Mouse (Mus musculus) naive thymus-derived CD4-positive, alpha-beta T cell, adult 2 months (primary cell): ENCODE results near the gene Lcp1.

Experiments
- DNase-seq: peaks from one replicate; pipeline ENCODE4 v3.0.0-alpha.2; 2011; ENCODE audit warnings: low read depth

Gene Lcp1

DNA sequence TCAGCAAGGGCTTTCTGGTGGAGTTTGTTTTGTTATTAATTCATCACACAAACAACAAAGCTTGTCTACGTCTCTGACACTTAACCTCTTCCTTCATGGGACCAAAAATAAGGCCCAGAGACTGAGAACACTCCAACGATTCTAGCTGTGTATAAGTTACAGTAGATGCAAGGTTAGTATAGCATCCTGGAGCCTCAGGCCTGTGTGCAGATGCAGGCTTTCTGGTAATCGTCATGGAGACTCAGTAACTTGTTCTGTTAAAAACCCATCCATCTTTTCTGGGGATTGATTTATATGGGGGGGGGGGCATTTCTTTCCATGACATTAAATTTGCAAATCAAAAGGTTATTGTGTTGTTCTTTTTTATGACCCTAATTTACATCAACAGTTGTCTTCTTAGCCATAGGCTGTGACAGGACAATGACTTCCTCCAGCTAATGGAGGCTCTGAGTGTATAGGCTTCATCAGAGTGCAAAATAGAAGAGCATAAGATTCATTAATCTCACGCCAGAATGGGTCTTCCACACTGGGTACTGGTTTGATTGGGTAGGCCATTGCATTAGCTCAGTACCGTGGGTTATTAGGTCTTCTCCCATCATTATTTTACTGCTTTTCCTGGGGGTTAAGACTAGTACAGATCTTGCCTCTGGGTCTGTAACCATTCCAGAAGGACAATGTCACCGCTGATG lies 74.6 kb downstream of the Lcp1 start:
- DNase-seq: no peak

DNA sequence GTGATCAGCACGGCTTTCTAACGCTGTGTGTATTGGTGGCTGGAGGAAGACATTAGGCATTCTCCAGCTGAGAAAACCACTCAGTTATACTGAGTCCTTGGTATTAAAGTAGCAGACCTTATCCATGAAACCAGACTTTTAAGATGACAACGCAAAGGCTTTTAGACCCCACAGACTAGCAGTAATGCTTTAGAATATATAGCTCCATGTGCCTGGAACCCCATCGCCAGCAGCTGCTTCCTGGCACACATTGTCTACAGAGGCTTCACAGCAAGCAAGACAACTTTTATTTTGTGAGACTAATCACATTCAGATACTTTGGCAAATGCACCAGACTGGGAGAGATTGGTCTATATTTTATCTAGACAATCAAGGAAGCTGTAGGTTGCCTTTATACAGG lies 75.4 kb downstream of the Lcp1 start:
- no peak for DNase-seq

DNA sequence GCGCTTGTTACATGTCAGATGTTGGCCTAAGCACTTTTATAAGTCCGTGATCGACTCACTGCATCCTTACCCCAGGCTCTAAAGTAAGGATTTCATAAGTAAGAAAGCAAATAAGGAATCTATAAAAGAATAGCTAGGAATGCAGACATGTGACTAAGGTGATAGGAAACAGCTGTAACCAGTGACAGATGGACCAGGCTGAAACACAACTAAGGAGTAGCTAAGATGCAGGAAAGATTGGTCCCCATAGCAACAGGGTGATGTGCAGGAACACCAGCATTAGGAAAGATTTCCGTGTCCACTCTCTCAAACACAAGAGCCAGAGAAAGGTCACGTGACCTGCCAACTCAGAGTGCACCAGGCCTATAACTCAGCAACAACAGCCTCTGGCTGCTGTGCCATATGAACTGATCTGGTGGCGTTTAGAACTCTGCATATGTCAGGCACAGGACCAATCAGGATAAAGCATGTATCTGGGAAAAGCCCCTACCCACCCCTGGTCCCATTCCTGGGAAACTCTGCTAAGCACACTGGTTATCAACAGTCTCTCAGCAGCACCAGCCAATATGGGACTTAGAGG lies 77.8 kb downstream of the Lcp1 start:
- DNase-seq: no peak

DNA sequence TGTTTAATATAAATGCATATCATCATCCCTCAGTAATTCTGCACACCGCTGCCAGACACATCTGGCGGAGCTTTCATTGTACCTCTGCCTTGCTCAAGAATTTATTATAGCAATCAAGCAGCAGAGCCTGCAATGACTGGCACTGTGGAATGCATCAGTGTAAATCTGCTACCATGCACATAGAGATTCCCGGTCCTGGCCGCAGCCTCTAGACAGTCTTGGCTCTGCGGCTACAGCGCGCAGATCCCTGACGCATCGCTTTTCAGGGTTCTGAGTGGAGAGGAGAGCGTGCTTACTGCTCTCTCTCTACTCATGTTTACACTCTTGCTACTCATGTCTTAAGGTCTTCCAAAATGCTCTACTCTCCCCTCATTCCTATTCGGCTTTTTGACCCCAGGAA lies 82.9 kb downstream of the Lcp1 start:
- DNase-seq: no peak

DNA sequence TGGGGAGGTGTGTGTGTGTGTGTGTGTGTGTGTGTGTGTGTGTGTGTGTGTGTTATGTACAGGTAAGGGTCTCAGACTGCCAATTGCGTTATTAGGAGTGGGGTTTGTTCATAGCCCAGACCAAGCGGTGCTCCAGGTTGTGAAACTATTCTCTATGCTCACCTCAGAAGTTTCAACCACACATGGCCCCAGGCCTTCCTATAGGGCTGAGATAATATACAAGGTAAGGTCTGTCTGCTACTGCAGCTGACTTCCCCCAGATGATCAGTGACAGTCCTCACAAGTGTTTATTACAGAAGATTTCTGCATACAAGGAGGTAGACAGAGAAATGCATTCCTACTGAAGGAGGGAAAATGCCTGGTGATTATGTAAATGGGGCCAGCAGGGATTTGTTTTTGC lies 87.9 kb downstream of the Lcp1 start:
- no peak for DNase-seq

DNA sequence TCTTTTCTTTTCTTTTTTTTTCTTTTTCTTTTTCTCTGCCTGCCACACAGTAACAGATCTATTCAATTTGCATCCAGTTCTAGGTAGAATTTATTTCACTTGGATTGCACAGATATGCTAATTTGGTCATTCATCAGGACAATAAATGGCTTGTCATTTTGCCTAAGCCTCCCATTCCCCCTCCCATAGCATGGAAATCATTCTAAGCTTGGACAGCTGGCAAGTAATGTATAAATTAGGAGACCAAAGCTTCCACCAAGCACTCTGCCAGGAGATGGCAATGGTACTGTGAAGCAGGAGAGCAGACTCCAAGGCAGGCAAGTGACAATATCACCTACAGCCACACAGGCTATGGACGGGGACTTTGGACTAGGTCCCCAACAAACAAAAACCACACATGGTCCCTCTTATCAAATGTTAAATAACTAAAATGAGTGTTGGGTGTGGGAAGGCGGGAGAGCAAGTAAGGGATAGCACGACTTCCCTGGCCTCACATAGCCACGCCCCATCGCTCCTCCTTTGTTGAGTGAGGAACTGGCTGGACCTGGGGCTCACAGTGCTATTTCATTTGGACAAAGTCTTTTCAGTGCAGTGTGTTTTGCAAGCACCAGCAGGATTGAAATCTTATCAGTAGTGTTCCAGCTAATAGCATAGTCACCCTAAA lies 88.5 kb downstream of the Lcp1 start:
- no peak for DNase-seq

DNA sequence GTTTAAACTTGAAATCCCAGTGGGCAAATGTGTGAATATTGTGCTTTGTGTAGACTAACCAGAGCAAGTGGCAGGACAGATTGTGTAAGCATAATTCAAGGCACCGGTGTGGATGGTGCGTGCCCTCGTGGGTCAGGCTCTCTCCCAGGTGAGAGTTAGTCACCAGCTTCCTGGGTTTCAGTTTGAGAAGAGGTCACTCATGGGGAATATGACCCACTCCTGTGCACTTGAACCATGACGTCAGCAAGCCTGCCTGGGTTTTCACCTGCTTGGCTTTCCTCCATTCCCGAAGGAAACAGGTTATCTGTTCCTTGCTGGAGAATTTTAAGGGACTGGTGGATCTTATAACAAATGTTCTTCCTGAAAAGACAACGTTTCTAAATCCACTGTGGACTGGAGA lies 91.5 kb downstream of the Lcp1 start:
- no peak for DNase-seq

DNA sequence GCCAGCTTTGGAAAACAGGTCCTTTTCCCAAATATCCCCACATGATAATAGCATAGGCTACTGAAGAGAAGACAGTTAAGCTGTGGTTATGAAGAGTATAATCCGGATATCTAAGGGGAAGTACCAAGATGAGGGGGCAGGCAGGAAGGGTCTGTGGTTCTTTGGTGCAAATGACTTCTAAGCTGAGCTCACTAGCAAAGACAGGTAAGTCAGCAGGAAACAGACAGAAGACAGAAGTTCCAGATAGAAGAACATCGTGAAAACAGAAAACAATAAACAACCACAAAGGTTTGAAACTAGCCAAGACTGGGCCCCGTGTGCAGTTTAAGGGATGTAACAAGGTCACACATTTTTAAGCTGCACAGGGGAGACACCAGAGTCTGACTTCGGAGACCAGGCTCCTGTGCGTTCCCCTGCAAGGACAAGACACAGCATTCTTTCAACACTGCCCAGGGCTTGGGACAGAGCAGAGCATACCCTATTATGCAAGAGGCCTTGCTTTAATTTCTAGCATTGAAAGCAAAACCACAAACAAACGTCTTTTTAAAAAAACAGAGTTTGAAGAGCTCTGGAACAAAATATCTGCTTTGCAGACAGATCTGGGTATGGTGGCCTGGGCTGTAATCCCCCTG lies 96.7 kb downstream of the Lcp1 start:
- peak; percentile 39 for DNase-seq

DNA sequence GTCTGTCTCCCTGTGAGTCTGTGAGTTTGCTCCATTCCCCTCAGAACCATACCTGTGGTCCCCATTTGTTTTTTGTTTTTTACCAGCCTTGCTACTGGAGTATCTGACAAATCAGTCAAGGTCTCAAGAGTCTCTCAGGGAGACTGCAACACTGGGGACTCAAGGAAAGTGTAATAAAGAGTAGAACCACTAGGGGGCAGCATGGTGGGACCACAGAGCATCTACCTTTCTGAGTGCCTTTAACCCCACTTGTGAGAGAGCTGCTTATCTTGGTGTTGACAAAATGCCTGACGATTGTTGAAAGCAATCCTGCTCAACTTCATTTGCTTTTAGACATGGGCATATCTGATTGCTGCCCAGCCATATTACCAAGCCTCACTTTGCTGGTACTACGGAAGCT lies 98.9 kb downstream of the Lcp1 start:
- peak; percentile 83 for DNase-seq

DNA sequence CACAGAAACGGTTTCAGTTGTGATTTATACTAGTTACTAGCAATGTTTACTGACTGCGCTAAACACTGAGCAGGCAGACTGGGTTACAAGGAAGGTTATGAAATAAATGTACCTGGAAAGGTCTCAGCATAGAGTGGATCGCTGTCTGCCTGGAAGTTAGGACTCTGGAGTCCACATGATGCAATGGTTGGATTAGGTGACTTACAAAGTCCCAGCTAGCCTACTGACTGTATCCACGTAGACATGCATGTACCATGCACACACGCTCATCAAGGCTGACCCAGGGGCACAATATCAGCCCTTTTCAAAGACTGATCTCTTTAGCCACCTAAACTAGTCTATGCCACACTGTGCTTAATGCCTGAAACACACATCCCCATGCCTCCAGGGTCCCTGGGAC lies 102.2 kb downstream of the Lcp1 start:
- no peak for DNase-seq

DNA sequence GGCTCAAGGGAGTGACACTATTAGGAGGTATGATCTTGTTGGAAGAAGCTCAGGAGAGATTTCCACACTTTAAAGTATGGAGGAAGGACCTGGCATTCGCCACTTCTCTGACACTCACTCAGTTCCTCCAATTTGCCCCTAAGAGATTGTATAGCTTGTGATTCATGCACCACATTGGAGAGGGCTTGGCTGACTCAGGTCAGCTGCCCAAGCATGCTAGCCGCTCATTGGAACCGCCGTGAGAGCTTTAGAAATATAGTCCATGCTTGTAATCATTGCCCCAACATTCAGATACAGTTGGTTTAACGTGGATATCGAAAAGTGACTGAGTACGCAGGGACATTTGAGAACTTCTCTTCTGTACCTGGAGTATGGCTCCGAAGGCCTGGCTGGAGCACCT lies 104.7 kb downstream of the Lcp1 start:
- no peak for DNase-seq

DNA sequence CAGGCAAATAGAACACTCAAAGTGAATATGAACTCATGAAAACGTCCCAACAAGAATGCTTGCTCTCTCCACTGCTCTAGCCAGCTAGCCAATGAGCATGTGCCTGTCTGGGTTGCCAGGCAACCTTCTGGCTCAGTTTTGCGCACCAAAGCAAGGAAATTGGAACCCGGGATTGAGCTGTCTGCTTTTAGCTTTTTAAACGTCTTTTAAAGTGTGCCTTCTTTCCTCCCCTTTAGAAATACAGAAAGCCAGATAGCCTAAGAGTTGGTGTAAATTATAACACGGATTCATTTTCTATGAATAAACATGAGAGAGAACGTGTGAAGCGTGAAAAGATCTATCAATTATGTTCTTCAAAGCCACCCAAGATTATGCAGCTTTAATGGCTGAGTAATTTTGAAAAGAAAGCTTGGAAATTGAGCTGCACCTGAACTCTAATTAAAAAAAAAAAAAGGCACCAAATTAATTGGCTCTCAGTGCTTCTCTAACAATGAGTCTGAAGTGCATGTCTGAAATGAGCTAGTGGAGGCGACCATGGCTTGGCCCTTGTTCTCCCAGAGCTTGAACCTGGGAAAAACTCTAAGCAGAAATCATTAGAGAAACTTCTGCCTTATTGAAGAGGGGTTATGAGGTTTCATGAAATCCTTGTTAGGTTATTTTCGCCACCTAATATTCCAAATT lies 105.2 kb downstream of the Lcp1 start:
- no peak for DNase-seq

DNA sequence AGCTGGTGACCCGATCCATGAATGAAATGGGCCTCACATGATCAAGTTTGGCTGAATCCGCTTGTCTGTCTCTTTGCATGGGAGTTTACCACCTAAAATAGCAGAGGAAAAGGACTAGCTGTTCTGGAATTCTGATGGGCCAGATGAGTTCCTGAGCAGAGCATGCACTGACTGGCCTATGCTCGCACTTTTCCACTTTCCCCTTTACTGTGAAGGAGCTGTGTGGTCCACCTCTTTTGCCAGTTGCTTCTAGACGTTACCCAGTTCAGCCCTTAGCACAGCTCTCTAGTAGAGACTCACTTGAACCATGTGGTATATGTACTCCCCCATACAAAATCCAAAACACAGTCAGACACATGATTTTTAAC lies 105.7 kb downstream of the Lcp1 start:
- DNase-seq: no peak

DNA sequence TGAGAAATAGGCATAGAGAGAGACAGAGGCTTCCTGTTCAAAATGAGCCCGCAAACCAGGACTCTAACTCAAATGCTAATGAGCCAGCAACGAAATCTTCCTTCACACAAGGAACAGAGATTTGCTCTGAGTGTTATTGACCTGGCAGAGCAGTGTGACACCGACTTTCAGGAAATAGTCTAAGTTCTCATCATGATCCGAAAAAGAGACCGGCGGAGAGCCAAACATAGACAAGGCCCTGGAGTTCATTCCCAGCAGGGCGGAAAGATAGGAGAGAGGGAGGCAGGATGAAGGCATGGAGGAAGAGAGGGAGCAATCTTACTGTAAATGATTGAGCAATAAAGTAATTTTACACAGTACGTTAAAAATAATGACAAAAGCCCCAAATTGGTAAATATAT lies 106.2 kb downstream of the Lcp1 start:
- no peak for DNase-seq

DNA sequence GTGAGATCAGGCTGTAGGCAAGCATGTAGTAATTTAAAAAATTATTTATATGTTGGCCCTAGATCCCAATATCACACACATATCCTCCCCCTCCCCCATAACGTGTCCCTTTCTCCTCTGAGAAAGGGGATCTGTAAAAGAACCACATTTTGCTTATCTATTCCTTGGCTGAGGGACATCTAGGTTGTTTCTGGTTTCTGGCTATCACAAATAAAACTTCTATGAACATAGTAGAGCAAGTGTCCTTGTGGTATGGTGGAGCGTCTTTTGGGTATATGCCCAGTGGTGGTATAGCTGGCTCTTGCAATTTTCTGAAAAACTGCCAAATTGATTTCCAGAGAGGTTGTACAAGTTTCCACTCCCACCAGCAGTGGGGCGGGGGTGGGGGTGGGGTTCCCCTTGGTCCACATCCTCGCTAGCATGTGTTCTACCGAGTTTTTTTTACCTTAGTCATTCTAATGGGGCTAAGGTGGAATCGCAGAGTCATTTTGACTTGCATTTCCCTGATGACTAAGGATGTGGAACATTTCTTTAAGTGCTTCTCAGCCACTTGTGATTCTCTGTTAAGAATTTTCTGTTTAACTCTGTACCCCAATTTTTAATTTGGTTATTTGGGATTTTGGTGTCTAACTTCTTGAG lies 107.3 kb downstream of the Lcp1 start:
- no peak for DNase-seq

DNA sequence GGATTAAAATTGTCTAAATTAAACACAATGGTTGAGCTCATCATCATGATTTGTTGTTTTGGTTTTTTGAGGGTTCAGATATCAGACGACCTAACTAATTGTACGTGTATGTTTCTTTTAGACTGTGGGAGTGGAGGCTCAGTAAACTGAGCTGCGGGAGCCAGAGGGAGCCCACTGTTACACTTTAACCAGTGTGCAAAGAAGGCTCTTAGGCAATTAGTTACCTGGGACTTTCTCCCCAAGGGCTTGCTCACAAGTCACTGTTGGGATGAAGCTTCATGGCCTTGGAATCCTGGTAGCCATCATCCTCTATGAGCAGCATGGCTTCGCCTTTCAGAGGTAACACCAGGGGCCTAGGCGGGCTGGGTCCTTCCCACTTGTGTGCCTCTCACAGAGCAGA lies 111.2 kb downstream of the Lcp1 start, which contains the start of gene Cpb2:
Gene Cpb2 (plus strand): TSS at position 201 of the 400 bp plus-strand sequence.
- no peak for DNase-seq

DNA sequence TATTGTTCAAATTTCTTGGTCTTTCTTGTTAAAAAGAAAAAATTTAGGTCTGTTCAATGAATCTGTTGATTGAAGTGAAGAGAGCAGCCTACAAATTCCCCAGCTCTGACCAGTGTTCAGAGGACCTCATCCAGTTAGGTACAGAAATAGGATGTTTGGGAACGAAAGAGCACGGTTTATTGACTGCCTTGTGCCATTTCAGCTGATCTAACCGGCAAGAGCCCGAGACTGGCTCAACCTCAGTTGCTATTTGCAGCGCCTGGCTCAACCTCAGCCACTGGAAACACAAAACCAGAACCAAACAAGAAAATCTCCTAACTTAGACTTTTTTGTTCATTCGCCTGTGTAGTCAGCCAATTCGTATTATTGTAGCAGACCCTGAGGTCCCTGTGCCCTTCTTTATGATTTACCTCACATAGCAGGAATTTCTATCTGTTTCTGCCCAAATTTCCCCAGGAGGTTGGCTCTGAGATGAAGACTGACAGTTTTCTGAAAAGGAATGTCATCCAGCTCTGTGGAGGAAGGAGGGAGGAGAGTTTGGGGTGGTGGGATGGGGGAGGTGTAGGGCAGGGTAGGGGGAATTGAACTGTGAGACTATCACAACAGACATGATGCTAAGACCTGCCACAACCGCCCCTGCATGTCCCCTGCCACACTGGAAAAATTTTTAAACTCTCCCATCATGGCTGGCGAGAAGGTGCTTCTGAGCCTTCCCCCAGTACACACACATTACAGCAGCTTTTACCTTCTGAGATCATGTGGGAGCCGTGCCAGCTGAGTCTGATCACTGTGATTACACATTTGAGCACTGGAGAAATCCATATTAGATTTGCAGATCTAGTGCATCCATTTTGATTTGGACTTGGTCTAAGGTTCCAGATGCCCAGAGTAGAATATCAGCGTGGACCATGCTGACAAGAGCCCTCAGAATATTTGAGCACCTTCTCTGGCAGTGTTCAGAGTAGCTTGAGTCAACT lies 115.4 kb downstream of the Lcp1 start:
- no peak for DNase-seq

DNA sequence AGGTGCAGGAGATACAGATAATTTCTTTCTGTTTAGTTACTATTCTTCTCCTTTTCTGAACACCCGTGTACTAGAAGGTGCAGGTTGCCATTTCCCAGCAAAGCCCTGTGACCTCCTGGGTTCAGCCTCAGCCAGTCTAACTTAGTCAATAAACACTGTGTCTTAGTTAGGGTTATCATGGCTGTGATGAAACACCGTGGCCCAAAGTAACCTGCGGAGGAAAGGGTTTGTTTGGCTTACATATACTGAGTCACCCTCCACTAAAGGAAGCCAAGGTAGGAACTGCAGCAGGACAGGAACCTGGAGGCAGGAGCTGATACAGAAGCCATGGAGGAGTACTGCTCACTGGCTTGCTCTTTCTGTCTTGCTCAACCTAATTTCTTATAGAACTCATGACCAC lies 119.5 kb downstream of the Lcp1 start:
- DNase-seq: no peak

DNA sequence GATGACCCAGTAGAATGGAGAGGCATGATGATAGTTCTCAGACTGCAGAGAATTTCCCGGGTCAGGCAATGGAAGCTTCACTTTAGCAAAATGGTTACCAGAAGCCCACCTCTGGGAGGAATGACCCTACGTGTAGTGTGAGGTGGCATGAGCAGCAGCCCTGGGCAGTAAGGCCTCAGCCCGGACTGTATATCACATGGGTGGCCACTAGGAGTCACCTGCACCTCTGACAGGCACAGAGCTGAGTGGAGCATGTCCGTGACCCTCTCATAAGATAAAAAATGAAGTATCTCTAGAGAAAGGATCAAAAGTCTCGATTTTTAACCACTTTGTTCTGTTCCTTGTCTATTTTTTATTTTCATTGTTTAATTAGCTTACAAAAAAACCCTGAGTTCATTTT lies 125.6 kb downstream of the Lcp1 start:
- peak; percentile 10 for DNase-seq

DNA sequence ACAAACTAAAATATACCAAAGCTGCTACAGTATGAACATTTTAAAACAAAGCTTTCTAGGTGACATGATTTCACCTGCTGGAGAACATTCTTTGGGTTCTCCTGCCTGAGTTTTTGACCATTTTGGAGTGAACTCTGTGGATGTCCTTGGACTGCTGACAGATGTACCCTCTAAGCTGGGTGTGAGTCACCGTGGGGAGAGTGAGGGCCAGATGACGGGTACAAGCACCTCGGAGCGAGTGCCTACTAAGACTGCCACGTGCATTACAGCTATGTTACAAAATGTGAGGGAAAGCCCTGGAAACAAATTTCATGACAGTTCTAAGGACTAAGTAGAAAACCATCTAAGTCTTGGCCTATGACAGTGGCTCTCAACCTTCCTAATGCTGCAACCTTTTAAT lies 138.6 kb downstream of the Lcp1 start:
- no peak for DNase-seq

DNA sequence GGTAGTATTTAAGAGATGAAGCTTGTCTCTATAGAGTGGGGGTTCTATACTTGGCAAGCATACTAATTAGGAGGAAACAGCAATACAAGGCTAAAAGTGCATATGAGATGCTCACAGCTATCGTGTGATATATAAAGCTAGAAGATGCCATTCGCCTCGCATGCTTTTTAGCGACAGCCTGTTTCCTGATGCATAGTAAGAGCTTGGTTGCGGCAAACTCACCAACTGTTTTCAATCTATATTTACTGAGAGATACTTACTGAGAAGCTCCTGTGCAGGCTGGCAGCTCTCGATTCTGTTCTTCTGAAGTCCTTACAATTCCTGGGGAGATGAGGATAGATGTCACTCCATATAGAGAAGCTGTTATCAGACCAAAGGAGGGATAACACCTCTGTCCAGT lies 148.8 kb downstream of the Lcp1 start:
- no peak for DNase-seq
